Mouse (Mus musculus) ES-Bruce4 (cell line): ENCODE data around the gene Thbs1. TPM values are rescaled to one million over a fixed set of nuclear protein-coding genes. Genes with fewer than 3 reads are reported as not detected.
"Not testable (repeated sequence)": the region's sequence is repeated elsewhere in the genome, so short reads cannot be mapped to it uniquely, and the experiment has no call there.

Experiments
- H3K27ac ChIP-seq: 2 replicates; pipeline ENCODE4 v1.5.1; 2012; ENCODE audit warnings: low read length, inconsistent platforms; ENCODE audit not compliant: insufficient read depth
- H3K27me3 ChIP-seq: 2 replicates; pipeline ENCODE4 v1.6.1; 2012; ENCODE audit warnings: mild to moderate bottlenecking, low read length, inconsistent platforms; ENCODE audit not compliant: control insufficient read depth, poor library complexity, insufficient read depth, severe bottlenecking
- H3K36me3 ChIP-seq: 2 replicates; pipeline ENCODE4 v1.6.1; 2012; ENCODE audit warnings: inconsistent platforms, mild to moderate bottlenecking, low read length, moderate library complexity; ENCODE audit not compliant: control insufficient read depth, poor library complexity, insufficient read depth, severe bottlenecking
- H3K4me1 ChIP-seq: one replicate; pipeline ENCODE4 v1.8.1; 2011; ENCODE audit warnings: low read length; ENCODE audit not compliant: control insufficient read depth, insufficient read depth
- H3K4me3 ChIP-seq: 2 replicates; pipeline ENCODE4 v1.5.1; 2011; ENCODE audit warnings: low read depth, mild to moderate bottlenecking, low read length
- H3K9ac ChIP-seq: 2 replicates; pipeline ENCODE4 v1.6.1; 2012; ENCODE audit warnings: low read depth, mild to moderate bottlenecking, inconsistent platforms; ENCODE audit not compliant: poor library complexity, severe bottlenecking
- H3K9me3 ChIP-seq: replicated peaks from 2 replicates; pipeline ENCODE4 v1.6.1; 2012; ENCODE audit warnings: mild to moderate bottlenecking, low read length, inconsistent platforms; ENCODE audit not compliant: control insufficient read depth, poor library complexity, insufficient read depth, severe bottlenecking
- CTCF ChIP-seq: IDR thresholded peaks from one replicate; pipeline ENCODE4 v1.8.1; 2011; ENCODE audit warnings: low read depth, low read length
- EP300 ChIP-seq: IDR thresholded peaks from 2 replicates; pipeline ENCODE4 v1.6.1; 2011; ENCODE audit warnings: low read depth, low read length; ENCODE audit not compliant: insufficient read depth
- POLR2A ChIP-seq: IDR thresholded peaks from one replicate; pipeline ENCODE4 v1.8.1; 2011; ENCODE audit warnings: low read length; ENCODE audit not compliant: insufficient read depth
- polyA plus RNA-seq: library from polyadenylated mRNA; stranded (reverse); fragments of >200 nt; gene quantifications from 2 replicates; pipeline ENCODE4 v1.2.4, GENCODE M21; 2011; ENCODE audit warnings: low read depth; ENCODE audit not compliant: missing spikeins, insufficient read depth, insufficient read length

Thbs1 gene
- polyA plus RNA-seq, 1 experiment = 116 TPM

DNA sequence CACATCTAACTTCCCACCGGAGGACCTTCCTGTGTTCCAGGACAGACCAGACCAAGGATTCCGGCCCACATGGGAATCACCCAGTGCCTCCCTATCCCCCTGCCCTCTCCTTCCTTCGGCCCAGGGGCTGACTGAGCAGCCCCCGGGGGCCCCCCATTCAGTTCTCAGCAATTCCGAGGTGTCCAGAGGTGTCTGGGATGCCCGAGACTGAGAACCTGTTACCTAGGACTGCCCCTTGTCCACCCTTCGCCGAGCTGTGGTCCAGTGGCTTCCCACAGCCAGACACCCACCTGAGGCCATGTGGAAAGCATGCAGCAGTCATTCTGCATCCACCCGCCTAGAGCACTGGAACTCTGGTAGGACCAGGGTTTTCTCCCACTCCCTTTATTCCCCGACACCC is 30.0 kb downstream of the Thbs1 start:
- no peak overlapping the region for H3K27ac ChIP-seq
- H3K36me3 ChIP-seq = no peaks in the 10 kb centered on the region
- H3K4me1 ChIP-seq = no peaks in the 10 kb centered on the region
- H3K9ac ChIP-seq = no peak overlapping the region
- TF ChIP-seq POLR2A (no peak), EP300 (no peak), CTCF (no peak)
- H3K9me3 ChIP-seq = no peaks in the 10 kb centered on the region
- no peak overlapping the region for H3K4me3 ChIP-seq
- H3K27me3 ChIP-seq = no peaks in the 10 kb centered on the region

DNA sequence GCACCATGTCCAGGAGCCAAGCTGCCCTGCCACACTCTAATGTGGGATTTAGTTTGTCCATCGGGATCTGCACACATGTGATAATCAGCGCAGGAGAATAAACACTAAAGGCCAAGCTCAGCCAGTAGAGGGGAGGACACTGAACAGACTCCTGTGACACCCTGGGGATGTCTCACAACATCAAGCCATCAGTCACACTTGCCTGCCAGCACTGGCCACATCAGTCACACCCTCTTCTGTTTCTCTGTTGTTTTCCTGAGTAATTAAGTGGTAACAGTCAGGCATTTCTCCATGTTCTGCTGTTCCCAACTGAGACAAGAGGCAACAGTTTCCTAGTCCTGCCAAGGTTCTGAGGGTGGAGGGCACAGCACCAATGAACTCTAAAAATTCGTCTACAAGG is 36.1 kb downstream of the Thbs1 start:
- H3K4me1 ChIP-seq, H3K4me3 ChIP-seq, H3K27me3 ChIP-seq, H3K36me3 ChIP-seq, H3K27ac ChIP-seq, H3K9ac ChIP-seq, H3K9me3 ChIP-seq: not testable (repeated sequence)

- TF ChIP-seq POLR2A = no peak
- no peak for TF ChIP-seq CTCF
- no peaks in the 10 kb centered on the region for H3K36me3 ChIP-seq
- no peak overlapping the region for H3K9ac ChIP-seq
- H3K4me1 ChIP-seq = no peaks in the 10 kb centered on the region
- H3K4me3 ChIP-seq = no peak overlapping the region
- no peak overlapping the region for H3K27ac ChIP-seq
- H3K27me3 ChIP-seq = no peaks in the 10 kb centered on the region
- H3K9me3 ChIP-seq = no peaks in the 10 kb centered on the region
Measured at GRCm38 (mm10) chr2:118148321-118149142, 36.9 kb downstream of the Thbs1 start.

DNA sequence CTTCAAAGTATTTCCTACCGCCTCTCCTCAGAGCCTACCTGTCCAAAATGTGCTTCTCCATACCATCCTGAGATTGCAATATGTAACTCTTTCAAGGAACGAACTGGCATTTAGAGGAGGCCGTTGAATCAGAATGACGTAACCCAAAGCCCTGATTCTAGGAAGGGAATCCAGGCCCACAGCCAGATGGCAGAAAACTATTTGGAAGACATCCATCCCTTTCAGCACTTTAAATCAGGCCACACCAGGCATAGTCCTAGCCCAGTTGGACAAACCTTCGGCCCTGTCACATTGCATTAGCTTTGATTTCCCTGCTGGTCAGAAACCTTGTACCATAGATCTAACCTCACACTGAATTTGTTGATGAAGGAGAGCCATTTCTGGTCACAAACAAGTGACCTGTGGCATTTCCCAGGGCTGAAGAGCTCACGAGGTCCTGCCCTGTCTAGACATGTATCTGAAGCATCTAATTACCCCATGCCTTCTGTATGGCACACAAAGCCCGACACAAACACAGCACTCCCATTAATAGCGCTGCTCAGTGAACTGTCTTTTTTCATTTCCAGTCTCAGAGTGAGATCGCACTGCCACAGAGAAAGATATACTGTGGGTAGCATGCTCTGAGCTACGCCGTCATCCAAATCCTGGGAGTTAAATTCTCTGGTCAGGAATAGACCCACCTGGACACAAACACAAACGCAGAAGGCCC is 38.3 kb downstream of the Thbs1 start:
- H3K4me1 ChIP-seq = no peaks in the 10 kb centered on the region
- no peak overlapping the region for H3K9ac ChIP-seq
- TF ChIP-seq EP300 = no peak
- no peak for TF ChIP-seq CTCF
- TF ChIP-seq POLR2A = no peak
- no peak overlapping the region for H3K27ac ChIP-seq
- H3K4me3 ChIP-seq = no peak overlapping the region
- H3K27me3 ChIP-seq = no peaks in the 10 kb centered on the region
- H3K36me3 ChIP-seq = no peaks in the 10 kb centered on the region
- no peaks in the 10 kb centered on the region for H3K9me3 ChIP-seq

DNA sequence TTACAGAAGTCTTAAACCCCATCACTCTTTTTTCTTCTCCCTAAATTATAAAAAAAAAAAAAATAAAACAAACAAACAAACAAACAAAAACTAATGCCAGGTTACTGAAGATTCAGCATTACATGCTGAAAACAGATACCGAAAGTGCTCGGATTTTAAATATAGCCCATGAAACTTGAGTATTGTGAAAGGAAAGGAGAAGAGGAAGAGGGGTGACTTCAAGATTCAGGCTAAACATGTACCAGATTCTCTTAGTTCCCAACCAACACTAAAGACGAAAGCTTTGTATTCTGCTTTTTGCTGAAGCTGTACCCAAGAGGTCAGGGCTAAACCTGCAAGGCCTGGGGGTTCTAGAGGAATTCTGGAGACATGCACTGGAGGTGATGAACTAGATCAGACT is 46.4 kb downstream of the Thbs1 start:
- no peaks in the 10 kb centered on the region for H3K9me3 ChIP-seq
- H3K27me3 ChIP-seq = no peaks in the 10 kb centered on the region
- no peaks in the 10 kb centered on the region for H3K4me1 ChIP-seq
- no peak overlapping the region for H3K9ac ChIP-seq
- H3K4me3 ChIP-seq = no peak overlapping the region
- H3K27ac ChIP-seq = no peak overlapping the region
- TF ChIP-seq POLR2A = no peak
- TF ChIP-seq EP300 = no peak
- no peak for TF ChIP-seq CTCF
- H3K36me3 ChIP-seq = no peaks in the 10 kb centered on the region

GRCm38 (mm10) chr2:118159126-118159525 is 47.5 kb downstream of the Thbs1 start:
- H3K9me3 ChIP-seq = no peaks in the 10 kb centered on the region
- no peak overlapping the region for H3K9ac ChIP-seq
- no peaks in the 10 kb centered on the region for H3K4me1 ChIP-seq
- no peak overlapping the region for H3K27ac ChIP-seq
- no peak for TF ChIP-seq POLR2A
- H3K36me3 ChIP-seq = no peaks in the 10 kb centered on the region
- no peaks in the 10 kb centered on the region for H3K27me3 ChIP-seq
- H3K4me3 ChIP-seq = no peak overlapping the region
